Mouse (Mus musculus) right cerebral cortex, postnatal 10 days (tissue): ENCODE data around the gene Gm20479.

ENCODE experiments used
- DNase-seq, 2 experiments: peaks; one replicate each; pipeline ENCODE4 v3.0.0; 2021; ENCODE audit warnings: low spot score in 2 of 2

Gm20479 gene

GRCm38 (mm10) chr7:27311651-27312284 is 45.5 kb downstream of the Gm20479 start:
- no peak for DNase-seq

- no peak for DNase-seq
These were observed 46.2 kb downstream of the Gm20479 start for GRCm38 (mm10) chr7:27310996-27311535.

- DNase-seq: peak in 1 of 2 experiments; percentile 57
These were observed 46.9 kb downstream of the Gm20479 start for GRCm38 (mm10) chr7:27310306-27310705.

- no peak for DNase-seq
These were observed 47.4 kb downstream of the Gm20479 start for GRCm38 (mm10) chr7:27309832-27310231.

- DNase-seq: no peak
These were observed 48.2 kb downstream of the Gm20479 start for GRCm38 (mm10) chr7:27308821-27309549.

GRCm38 (mm10) chr7:27307551-27307950 is 49.7 kb downstream of the Gm20479 start:
- DNase-seq: no peak

- DNase-seq: no peak
These were observed 50.8 kb downstream of the Gm20479 start for GRCm38 (mm10) chr7:27306161-27307160.

- DNase-seq: no peak
These were observed 52.0 kb downstream of the Gm20479 start for GRCm38 (mm10) chr7:27305091-27305730.
